Mouse (Mus musculus) spleen, adult 18-20 months (tissue): Measurements from ENCODE around the gene P2rx4.
A peak's percentile ranks its signal among the peaks of the same experiment; 100 is the strongest.

Experiments
- DNase-seq, 2 experiments: peaks; one replicate each; pipeline ENCODE4 v3.0.0; 2022; ENCODE audit warnings: mixed read lengths in 2 of 2

Gene P2rx4

GRCm38 (mm10) chr5:122707276-122708181 is at the start of gene P2rx4:
TSS of gene P2rx4 (plus strand) at chr5:122707544.
- peak; percentile 84 to 86 for DNase-seq

- no peak for DNase-seq
Observed at GRCm38 (mm10) chr5:122662501-122662900, 44.8 kb upstream of the P2rx4 start.

GRCm38 (mm10) chr5:122665036-122665435 is 42.3 kb upstream of the P2rx4 start:
- no peak for DNase-seq

GRCm38 (mm10) chr5:122668981-122669897 is 38.1 kb upstream of the P2rx4 start:
- no peak for DNase-seq

- peak in 1 of 2 experiments; percentile 46 for DNase-seq
Observed at GRCm38 (mm10) chr5:122671641-122672040, 35.7 kb upstream of the P2rx4 start.

- no peak for DNase-seq
Observed at GRCm38 (mm10) chr5:122672298-122672697, 35.0 kb upstream of the P2rx4 start.

- DNase-seq, result no peak
Observed at GRCm38 (mm10) chr5:122676002-122676401, 31.3 kb upstream of the P2rx4 start.

GRCm38 (mm10) chr5:122677983-122678382 is 29.4 kb upstream of the P2rx4 start:
- no peak for DNase-seq

GRCm38 (mm10) chr5:122679881-122680280 is 27.5 kb upstream of the P2rx4 start:
- DNase-seq, result no peak

GRCm38 (mm10) chr5:122681276-122681675 is 26.1 kb upstream of the P2rx4 start:
- no peak for DNase-seq

- peak; percentile 32 to 40 for DNase-seq
Observed at GRCm38 (mm10) chr5:122683926-122684325, 23.4 kb upstream of the P2rx4 start.

- DNase-seq, result no peak
Observed at GRCm38 (mm10) chr5:122687391-122687790, 20.0 kb upstream of the P2rx4 start.

- DNase-seq, result no peak
Observed at GRCm38 (mm10) chr5:122689153-122689552, 18.2 kb upstream of the P2rx4 start.

GRCm38 (mm10) chr5:122690486-122690885 is 16.9 kb upstream of the P2rx4 start:
- DNase-seq, result no peak

GRCm38 (mm10) chr5:122693431-122694207 is 13.7 kb upstream of the P2rx4 start:
- DNase-seq, result no peak

- DNase-seq, result no peak
Observed at GRCm38 (mm10) chr5:122695516-122695915, 11.8 kb upstream of the P2rx4 start.

- DNase-seq, result no peak
Observed at GRCm38 (mm10) chr5:122698041-122698700, 9.2 kb upstream of the P2rx4 start.

GRCm38 (mm10) chr5:122698701-122699060 is 8.7 kb upstream of the P2rx4 start:
- DNase-seq, result no peak

- no peak for DNase-seq
Observed at GRCm38 (mm10) chr5:122700109-122700836, 7.1 kb upstream of the P2rx4 start.

- no peak for DNase-seq
Observed at GRCm38 (mm10) chr5:122700837-122701212, 6.5 kb upstream of the P2rx4 start.

- no peak for DNase-seq
Observed at GRCm38 (mm10) chr5:122702156-122702555, 5.2 kb upstream of the P2rx4 start.
